Mouse (Mus musculus) spleen, postnatal 10 days (tissue): Measurements from ENCODE around the gene Gm20708.
"Not testable (repeated sequence)": the region's sequence is repeated elsewhere in the genome, so short reads cannot be mapped to it uniquely, and the experiment has no call there.

Experiments
- DNase-seq, 2 experiments: peaks; one replicate each; pipeline ENCODE4 v3.0.0; 2021 to 2022; ENCODE audit warnings: low spot score in 2 of 2

Gm20708 gene

DNA sequence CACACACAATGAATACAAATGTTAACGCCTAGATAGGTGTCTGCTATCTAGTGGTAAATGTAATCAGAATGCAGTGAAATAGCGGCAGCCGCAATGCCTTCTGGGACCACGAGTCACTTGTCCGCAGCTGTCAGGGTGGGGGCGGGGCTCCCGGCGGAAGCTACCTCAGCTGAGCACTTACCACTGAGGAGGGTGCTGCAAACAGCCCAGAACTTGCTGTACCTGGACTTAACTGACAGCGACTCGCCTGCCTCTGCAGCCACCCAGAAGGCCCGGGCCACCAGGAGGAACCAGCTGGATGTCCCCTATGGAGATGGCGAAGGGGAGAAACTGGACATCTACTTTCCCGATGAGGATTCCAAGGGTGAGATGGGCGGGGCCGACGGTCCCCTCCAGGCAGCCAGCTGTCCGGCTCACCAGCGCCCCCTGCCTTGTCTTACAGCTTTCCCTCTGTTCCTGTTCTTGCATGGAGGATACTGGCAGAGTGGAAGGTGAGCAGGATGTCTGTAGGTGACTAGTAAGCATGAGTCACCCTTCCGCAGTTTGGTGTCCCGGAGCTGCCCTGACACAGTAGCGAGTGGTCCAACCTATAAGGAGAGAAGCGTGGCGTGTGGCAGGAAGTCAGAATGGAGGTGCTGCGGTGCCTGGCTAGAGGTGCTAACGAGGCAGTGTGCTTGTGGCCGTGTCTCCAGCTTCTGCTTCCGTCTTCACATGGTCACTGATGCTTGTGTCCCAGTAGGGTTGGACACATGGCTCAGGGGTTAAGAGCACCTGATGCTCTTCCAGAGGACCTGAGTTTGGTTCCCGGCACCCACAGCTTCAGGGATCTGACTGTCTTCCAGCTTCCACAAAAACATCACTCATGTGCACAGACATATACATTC is 22.9 kb downstream of the Gm20708 start:
- DNase-seq, result peak; percentile 95 to 96

DNA sequence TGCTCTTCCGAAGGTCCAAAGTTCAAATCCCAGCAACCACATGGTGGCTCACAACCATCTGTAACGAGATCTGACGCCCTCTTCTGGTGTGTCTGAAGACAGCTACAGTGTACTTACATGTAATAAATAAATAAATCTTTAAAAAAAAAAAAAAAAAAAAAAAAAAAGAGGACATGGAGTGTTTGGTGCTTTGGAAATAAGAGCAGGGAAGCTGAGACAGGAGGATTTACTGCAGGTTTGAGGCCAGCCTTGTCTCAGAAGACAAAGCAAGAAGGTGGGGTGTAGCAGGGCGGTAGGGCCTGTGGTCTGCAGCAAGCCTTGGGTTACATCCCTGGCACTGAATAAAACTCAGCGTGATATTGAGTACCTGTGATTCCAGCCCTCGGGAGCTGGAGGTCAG is 24.0 kb downstream of the Gm20708 start:
- not testable (repeated sequence) for DNase-seq

DNA sequence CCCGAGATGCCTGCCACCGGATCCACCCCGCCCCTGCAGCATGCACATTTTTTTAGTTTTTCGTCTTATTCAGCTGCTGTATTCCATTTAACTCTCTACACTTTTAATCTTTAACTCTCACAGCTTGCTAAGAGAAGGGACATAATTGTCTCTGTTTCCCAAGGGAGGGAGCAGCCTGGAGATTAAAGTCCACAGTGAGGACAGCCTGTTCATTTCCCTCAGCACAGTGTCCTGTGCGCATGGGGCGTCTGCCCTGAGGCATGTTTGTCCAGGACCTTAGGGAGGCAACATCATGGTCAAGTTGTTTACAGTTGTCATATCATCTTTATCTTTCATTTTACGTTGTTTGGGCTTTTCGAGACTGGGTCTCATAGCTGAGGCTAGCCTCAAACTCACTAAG is 24.6 kb downstream of the Gm20708 start:
- DNase-seq, result no peak

DNA sequence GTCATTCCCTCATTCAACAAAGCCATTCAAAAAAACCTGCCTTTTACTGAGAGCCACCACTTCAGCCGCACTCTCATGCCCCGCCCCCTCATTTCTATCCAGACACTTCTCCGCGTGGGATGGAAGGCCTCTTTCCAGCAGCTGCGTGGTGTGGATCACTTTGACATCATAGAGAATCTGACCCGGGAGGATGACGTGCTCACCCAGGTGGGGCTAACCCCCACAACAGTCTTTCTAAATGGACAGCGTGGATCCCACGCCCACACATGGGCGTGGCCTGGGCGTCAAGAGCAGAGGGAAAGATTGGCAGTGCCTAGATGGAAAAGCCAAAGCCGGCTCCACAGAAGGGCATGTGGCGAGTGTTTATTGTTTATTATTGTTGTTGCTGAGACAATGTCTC is 26.8 kb downstream of the Gm20708 start:
- DNase-seq, result peak; percentile 35 to 71

DNA sequence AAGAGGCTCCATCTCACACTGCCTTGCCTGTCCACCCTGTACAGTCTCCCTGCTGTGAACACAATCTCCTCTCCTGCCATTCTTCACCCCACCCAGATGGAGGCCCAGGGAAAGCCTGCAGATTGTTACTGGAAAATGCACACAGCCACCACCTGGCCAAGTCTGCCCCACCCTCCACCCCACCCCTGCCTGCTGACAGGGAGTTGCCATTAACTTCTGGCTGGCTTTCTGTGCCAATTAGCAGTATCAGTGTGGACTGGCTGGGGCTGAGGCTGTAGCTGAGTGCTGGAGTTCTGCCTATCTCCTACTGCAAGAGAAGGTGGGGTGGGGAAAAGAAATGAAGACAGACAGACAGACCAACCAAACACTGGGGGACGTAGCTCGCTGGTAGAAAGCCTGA is 29.1 kb downstream of the Gm20708 start:
- peak; percentile 62 to 83 for DNase-seq

DNA sequence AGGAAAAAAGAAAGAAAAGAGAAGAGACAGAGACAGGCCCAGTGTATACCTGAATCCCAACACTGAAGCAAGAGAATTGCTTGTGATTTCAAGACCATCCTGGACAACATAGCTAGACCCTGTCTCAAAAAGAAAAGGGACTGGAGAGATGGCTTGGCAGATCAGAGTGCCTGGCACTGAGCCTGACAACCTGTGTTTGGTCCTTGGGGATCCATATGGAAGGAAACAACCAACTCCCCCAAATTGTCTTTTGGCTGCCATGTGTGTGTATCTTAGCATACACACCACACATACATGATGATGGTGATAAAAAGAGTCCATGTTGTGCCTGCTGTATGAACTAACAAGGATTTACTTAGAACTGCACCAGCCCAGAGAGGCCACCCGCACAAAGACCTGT is 29.6 kb downstream of the Gm20708 start:
- DNase-seq, result peak in 1 of 2 experiments; percentile 49

DNA sequence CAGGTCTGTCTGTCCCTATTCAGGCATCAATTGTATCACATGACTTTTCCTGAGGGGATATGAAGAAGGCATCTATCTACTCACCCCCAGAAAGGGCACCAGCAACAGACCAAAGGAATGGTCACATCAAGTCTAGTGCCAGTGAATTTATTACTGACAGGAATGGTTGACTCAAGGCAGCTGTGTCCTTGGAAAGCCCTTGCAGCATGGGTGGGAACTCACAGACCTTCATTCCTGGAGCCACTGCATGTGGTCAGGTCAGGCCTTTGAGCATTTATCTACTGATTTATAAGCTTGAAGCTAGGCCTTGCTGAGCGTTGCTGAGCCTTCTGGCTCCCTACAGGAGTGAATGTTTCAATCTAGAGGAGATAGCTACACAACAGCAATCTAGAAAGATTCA is 31.4 kb downstream of the Gm20708 start:
- DNase-seq, result no peak

DNA sequence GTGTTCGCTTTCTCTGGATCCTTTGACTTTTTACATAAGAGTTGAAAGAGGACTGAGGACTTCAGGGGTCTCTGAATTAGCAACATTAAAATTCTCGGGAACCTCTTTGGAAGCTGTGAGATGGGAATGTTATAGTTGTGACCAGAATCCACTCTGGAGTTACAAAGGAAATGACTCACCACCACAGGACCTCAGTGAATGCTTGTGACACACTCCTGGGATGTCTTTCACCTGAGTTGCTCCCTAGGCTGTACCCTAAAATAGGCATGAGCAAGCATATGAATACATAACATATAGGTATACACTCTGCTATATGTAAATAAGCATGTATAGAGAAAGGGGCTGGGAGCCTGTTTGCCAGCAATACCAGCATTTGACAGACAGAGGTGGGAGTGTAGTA is 34.0 kb downstream of the Gm20708 start:
- no peak for DNase-seq

DNA sequence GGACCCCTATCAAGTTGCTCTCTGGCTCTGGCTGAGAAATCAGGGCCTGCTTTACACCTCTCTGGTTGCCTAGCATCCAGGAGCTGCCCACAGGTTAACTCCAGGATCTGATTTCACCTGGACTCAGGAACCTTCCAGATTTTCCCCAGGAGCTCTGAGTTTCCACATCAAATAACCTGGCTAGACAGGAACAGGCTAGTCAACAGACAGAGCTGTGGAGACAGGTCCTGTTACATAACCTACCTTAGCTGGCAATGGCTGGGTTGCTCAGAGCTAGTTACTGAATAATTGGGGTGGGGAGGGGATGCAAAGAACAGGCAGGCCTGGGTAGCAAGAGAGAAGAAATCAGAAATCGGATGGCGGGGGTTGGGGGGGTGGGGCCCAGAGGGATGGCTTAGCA is 35.5 kb downstream of the Gm20708 start:
- no peak for DNase-seq

DNA sequence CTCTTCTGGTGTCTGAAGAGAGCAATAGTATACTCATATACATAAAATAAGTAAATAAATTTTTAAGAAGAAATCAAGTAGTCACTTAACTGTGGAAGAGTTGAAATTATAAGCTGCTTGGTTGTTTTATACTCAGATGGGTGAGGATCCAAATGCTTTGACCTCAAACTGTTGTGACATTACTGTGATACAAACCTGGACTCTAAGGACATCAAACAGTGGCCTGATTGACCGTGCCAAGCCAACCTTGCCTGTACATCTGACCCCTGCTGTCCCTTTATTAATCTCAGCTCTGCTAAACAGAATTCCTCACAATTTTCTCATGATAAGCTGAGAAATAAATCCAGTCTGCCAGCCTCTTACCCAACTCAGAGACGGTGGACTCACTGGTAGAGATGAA is 36.2 kb downstream of the Gm20708 start:
- DNase-seq, result no peak

DNA sequence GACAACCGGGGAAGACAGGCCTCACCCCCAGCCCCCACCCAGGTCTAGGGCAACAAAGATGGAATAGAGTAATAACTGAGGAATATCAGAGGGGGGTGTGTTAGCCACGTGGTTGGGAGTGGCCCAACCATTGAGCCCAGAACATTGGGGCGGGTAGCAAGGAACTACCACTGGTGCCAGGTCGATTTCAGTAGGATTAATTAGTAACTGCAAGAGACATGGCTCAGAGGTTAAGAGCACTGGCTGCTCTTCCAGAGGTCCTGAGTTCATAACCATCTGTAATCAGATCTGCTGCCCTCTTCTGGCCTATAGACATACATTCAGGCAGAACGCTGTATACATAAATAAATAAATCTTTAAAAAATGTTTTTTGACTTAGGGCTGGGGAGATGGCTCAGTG is 37.2 kb downstream of the Gm20708 start:
- DNase-seq, result no peak

DNA sequence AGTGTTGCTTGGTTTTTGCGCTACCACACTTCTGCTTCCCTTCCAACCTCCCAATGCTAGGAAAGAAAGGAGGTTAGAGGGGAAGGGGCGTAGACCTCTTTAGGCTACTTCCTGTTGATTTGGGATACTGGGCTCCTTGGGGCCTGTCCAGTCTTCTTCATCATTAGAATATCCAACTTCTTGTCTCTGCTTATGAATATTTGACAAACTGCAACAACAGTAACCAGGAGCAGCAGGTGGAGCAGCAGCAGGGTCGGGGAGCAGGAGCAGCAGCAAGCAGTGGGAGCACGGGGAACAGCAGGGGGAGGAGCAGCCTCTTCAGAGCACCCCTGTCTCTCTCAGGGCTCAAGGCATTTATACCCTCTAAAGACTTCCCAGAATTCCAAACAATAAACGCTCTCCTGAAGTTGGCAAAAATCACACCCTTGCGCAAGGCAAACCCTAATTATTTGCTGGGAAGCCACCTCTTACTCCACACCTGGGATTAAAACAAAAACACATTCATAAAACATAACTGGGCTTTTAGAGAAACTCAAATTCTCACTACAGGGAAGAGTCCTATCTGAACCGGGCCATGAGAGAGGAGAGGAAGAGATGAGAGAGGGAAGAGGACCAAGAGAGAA is 38.2 kb downstream of the Gm20708 start:
- DNase-seq, result no peak

DNA sequence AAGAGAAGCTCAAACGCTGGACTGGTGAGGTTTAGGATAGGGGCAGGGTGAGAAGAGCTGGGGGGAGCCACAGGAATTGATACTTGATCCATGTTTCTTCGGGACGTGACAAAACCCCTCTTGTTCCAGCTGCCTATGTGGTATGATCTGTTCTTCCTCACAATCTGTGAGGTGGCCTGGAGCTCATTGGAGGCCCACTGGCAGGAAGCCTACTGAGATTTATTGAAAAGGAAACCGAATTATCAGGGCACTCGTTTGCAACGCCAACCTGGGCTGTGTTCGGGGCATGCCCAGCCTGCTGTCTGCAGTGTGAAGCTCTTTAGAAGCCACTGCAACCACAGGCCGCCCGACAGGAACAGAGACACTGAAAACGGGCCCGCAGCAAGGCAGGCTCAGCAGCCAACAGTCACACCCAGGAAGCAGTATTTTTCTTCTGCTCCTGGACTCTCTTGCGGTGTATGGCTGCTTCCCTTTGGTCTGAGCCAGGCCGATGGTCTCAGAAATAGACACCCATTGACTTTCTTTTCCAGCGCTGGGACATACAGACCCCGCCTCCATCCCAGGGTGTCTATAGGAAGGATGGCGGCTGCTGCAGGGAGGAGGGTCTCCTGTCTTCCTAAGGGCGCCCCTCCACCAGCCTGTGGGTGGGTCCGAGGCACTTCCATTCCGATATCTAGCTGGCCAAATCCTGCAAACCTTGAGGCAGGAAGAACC is 39.0 kb downstream of the Gm20708 start:
- peak; percentile 68 for DNase-seq

DNA sequence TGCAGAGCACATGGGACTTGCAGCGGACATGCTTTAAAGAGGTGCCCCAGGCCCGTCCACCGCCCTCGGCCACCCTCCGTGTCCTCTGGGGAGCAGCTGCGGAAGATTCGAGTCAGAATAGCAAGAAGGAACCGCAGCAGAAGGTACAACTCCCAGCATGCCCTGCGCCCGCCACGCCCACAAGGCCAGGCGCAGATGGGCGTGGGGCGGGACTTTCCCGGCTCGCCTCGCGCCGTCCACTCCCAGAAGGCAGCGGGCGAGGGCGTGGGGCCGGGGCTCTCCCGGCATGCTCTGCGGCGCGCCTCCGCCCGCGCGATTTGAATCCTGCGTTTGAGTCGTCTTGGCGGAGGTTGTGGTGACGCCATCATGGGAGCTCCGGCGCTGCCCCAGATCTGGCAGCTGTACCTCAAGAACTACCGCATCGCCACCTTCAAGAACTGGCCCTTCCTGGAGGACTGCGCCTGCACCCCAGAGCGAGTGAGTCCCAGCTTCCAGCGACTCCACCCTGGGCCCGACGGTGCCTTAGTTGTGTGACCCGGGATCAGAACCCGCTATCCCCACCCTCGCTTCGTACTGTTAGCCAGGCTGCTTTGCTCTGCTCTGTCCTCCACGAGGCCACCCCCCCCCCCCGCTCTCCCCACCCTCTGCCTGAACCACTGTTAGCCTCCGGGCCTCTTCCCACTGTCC is 39.7 kb downstream of the Gm20708 start, which contains the start of gene Birc5:
Birc5 (plus strand) TSS at position 267 of the 687 bp plus-strand sequence.
- peak; percentile 97 to 99 for DNase-seq

DNA sequence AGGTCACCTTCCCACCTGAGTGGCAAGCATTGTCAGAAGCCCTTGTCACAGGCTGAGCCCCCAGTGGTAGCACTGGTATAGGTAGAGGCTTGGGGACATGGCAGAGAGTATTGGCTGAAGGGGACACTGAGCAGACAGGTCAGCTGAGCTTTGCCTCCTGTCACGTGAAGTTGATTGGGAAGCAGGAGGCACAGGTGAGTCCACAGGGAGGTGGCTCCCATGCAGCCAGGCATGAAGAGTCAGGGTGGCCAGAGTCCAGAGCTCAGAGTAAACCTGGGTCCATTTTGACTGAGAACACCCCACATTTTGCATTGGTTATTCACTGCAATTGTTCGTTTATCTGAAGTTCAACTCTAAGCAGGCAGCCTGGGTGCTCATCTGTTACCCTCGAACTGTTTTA is 43.4 kb downstream of the Gm20708 start:
- no peak for DNase-seq

DNA sequence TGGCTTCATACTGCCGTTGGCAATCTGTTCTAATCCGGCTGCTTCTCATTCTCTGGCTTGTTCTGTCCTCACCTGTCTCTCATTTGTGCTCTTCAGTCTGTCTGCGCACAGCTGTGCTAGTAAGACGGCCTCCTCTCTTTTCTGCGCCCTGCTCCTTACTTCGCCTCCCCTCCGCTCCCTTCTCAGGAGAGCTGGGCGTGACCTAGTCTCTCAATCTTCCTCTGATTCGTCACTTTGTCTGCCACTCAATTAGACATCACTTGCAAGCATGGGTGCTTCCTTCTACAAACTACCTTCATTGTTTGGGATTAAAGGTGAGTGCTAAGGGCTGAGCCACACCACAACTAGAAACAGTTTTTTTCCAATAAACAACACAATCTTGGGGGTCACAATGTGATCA is 44.8 kb downstream of the Gm20708 start:
- DNase-seq, result no peak

DNA sequence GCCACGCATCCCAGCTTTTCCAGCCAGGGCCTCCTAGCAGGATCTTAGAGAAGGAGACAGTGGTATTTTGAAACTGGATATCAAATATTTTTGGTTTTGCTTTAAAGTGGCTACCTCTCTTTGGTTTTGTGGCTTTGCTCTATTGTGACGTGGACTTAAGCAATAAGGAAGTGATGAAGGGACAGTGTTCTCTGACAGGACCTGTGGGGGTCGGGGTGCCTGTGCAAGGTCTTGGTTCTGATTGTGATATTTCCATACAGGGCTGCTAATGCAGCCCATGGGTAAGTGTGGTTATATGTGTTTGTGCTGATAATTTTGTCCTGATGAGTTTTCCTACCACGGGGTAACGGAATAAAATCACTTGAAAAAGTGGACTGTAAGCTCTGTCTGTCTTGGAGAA is 45.9 kb downstream of the Gm20708 start:
- no peak for DNase-seq

DNA sequence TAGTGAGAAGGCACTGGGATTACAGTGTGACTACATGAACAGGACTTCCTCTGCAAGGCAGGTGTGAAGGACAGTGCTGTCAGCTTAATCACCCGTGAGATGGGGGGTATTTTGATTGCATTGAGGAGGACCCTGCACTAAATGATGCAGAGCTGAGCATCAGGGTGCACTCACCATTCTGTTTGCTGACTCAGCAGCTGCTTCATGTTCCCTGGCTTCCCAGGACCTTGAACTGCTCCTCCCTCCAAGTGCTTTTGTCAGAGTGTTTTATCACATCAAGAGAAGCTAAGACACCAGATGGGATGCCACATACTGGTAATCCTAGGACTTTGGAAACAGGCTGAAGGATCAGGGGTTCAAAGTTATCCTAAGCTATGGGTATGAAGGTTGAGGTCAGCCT is 46.5 kb downstream of the Gm20708 start:
- DNase-seq, result no peak

DNA sequence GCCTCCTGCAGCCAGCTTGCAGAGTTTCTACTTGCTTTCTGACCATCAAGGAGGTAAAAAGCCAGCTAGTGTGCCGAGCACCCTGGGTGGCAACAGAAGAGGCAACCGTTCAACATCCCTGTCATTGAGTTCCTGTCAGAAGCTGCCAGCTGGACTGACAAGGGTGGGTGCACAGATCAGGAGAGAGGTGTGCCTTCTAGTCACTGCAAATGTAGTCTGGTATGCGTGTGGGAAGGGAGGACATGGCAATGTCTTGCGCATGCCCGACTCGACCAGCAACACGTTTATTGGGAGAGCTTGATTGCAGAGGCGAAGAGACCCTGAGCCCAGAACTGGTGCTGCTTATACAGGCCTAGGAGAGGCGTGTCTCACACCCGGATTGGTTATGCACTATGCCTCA is 48.0 kb downstream of the Gm20708 start:
- DNase-seq, result no peak

DNA sequence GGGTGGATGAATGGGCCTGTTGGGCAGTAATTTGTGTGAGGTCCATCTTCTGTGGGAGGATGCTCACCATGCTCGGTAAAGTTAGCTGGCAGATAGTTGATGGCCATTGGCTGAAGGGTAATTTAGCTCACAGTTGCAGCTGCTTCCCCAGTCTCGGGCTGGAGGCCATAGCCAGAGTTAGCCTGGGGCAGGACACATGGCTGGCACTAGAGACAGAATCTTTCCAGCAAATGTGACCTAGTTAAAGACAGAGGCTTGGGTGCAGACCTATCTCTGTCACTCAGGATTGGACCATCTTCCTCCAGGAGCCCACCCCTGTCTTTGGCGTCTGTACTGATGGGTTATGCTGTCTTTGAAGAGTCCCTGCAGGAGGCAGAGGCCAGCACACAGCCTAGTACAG is 48.9 kb downstream of the Gm20708 start:
- no peak for DNase-seq

DNA sequence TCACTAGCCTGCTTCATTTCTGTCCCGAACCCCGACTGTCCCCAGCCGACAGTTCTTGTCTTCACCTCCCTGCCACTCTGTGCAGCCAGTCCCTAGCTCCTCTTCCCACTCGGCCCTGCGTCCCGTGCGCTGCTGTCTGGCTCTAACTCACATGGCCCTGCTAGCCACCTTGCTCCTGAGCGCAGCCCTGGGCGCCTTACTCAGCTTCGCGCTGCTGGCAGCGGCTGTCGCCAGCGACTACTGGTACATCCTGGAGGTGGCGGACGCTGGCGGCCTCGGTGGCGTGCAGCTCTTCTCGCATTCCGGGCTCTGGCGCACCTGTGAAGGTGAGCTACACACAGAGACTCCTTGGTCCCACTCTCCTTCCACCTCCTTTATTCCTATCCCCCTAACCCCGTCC is 51.1 kb downstream of the Gm20708 start, which contains the start of gene Tmem235:
Tmem235 (plus strand) TSS at position 152 of the 400 bp plus-strand sequence.
- no peak for DNase-seq
